Mouse (Mus musculus): Measurements from ENCODE around the gene Gm20503.

Gene Gm20503

DNA sequence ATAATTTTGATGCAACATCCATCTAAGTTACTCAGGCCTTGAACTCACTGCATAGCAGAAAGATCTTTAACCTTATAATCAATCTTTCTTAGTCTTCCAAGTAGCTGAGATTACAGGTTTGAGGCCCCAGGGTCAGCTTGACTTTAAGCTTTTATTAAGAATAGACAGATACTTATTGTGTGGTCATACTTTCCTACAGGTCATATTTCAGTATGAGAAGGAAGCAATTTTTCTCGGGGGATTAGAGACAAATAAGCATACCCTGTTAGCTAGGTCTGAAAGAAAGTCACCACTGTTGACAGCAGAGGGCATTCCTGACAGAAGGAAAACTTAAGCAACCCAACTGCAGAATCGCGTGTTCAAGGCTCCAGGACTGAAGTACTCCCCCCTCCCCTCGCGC is 5.0 kb downstream of the Gm20503 start:
- no peak for DNase-seq (ENCODE audit: low spot score)

DNA sequence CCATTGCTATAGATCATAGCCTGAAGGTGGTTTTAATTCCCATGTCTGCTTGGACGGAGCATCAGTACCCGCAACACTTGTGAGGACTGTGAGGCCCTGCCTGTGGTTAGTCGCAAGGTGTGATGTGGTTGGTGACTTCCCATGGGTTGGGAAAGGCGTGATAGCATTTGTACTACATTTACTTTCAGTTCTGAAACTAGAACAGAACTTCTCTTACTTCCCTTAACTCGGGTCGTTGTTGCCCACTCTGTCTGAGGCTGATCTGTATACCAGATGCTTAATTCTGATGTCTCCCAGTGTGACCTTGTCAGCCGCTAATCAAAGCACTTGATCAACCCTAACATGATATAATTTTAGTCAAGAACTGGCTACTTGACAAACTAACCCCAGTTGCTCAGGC is 6.2 kb downstream of the Gm20503 start:
- DNase-seq (ENCODE audit: low spot score): no peak

DNA sequence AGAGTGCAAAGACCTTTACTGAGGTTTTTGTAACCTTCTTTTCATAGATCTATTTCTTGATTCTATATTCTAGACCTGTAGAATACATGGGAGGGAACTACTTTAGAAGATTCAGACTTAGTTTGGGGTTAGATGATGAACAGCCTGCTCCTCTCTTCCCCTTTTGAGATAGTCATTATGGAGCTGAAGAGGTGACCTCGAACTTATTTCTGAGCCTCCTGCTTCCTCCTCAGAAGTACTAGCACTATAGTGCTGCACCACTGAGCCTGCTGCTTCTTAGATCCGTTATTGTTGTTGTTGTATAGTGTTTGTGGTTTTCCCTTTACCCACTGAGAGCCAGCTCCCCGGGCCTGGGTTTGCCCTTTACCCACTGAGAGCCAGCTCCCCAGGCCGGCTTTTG is 6.7 kb downstream of the Gm20503 start:
- DNase-seq (ENCODE audit: low spot score): no peak

DNA sequence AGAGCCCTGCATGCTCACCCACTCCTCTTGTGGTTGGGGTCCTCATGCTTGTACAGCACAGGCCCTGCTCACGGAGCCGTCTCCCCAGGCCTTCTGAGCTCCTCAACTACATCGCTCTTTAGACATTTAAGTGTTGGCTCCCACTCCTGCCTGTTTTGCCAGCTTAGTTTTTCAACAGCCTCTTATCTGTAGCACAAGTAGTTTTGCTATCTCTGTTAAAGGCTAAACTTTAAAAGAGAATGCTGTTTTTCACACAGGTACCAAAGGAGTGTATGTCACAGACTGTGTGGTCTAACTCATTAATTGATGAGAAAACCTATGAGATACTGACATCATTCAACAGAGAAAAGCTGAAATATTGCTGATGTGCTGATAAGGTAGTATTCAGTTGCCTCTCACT is 8.4 kb downstream of the Gm20503 start:
- no peak for DNase-seq (ENCODE audit: low spot score)

DNA sequence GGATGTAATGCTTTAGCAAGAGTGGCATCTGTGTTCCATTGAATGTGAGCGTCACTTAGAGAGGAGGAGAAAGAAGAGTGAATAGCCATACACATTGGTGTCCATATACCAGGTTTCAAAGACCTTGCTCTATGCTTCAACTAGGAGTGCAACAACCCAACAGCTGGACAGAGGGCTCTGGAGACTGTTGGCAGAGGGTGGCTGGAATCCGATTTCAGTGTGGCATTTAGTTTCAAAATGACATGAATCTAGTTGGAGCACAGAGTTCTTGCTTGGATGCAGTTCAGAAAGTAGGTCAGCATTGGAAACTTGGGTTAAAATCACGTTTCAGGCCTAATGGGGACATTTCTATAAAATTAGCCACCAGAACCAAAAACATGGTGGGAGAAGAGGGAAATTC is 12.2 kb downstream of the Gm20503 start:
- no peak for DNase-seq (ENCODE audit: low spot score)

DNA sequence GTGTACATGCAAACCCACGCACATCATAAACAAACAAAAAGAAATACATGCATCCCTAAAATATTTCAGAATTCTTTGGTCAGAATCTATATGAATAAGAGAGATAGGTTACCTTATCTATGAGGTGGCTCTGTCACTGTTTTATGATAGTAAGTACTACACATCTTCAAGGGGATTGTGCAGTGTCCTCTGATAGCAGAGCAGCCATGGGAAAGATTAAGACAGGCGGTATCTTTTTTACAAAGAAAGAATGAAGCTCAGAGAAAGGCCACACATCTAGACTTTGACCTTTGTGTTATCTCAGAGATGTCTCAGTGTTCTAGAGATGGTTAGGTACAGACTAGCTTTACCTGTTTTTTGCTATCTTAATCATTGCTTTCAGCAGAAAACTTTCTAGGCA is 13.9 kb downstream of the Gm20503 start:
- no peak for DNase-seq (ENCODE audit: low spot score)

DNA sequence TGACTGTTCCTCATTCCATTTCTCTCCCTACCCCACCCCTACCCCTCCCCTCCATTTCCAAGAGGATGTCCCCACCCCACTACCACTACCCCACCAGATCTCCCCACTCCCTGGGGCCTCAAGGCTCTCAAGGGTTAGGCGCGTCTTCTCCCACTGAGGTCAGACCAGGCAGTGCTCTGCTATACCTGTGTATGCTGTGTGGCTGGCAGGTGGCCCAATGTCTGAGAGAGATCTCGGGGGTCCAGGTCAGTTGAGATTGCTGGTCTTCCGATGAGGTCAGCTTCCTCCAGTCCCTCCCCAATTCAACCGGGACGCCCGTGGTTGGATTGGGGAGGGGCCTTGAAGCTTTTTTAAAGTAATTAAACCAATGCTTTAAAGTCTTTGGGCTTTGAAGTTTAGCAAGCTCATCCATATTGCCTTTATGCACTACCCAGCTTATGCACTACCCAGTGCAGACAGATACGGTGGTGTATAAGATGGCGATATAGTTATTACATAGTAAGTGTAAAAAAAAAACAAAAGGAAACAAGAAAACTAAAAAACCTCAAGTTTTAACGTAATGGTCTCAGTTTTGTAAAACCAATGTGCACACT is 31.4 kb downstream of the Gm20503 start:
- DNase-seq (ENCODE audit: low spot score): no peak

DNA sequence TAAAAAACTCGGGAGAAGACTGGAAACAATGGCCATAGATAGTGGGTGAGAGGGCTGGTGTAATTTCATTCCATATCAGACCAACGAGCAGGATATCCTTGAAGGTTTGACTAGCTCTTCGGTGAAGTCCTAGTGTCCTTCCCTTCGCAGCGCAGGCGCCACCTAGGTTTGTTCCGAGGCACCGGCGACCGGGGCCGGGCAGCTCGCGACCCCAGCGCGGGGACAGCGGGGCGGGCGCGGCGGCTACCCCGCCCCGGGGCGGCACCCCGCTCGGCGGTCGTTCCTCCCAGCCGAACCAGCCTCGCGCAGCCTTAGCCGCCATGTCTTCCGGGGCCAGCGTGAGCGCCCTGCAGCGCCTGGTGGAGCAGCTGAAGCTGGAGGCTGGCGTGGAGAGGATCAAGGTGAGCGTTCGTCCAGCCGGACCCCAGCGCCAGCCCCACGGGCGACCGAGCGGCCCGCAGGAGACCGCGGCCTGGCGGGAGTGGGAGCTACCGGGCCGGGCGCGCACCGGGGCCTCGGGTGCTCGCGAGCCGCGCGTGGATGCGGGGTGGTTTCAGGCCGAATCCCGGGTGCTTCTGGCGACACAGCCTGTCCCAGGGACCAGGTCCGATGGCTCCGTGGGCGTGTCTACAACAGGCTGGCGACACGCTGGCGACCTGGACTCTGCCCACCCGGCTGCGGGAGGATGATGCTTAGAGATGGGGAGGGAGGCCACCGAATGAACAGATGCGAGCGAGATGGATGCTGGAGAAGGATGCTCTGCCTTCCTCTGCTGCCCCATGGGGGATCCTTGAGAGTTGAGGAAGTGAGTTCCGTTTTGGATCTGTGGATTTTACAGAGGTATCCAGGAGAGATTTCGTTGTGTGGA is 32.1 kb downstream of the Gm20503 start, which contains the start of gene Gng10:
Gng10 (plus strand) TSS at position 171 of the 868 bp plus-strand sequence.
- DNase-seq (ENCODE audit: low spot score): peak; percentile 52

DNA sequence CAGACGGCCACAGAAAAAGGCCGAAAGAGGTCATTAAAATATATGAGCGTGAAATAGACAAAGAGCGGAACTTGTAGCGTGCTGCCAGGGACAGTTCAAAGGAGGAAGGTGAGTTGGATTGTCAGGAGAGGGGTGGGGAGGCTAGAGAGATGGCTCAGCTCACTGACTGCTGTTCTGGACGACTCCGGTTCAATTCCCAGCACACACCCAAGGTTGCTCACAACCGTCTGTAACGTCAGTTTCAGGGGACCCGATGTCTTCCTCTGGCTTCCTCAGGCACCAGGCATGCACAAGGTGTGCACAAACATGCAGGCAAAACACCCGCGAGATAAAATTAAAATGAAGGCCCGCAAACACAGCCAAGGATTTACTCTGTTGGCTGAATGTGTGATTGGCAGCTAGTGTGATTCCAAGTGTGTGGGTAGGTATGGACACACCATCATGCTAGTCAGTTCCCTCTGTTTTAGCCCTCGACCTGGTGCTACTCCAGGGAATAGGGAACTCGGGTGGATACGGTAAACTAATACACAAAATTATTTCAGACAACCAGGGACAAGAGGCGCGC is 32.9 kb downstream of the Gm20503 start:
- DNase-seq (ENCODE audit: low spot score): no peak

DNA sequence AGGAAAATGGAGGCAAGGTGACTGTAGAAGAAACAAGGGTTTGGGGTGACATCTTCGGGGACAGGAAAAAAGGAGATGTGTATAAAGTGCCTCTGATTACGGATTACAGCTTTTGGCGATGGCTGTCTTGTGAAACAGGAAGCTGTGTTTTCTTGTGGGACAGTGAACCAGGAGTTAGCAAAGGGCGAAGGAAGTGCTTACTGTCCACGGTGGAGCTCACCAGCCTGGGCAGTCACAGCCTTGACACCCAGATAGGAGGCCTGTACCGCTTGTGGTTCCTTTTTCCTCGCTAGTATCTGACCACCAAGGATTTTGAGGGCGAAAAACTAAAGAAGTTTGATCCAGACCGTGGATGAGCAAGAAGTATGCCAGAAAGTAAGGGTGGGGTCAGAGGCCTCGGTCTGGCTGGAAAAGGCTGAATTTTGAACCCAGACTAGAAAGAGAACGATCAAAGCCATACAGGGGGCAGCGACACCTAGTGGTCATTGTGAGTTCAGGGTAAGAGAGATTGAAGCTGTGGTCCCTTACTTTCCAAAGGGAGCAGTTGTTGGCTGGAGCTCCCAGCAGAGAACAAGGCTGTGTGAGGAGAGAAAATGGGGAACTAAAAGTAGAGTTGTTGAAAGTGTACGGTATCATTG is 33.6 kb downstream of the Gm20503 start:
- DNase-seq (ENCODE audit: low spot score): peak; percentile 58

DNA sequence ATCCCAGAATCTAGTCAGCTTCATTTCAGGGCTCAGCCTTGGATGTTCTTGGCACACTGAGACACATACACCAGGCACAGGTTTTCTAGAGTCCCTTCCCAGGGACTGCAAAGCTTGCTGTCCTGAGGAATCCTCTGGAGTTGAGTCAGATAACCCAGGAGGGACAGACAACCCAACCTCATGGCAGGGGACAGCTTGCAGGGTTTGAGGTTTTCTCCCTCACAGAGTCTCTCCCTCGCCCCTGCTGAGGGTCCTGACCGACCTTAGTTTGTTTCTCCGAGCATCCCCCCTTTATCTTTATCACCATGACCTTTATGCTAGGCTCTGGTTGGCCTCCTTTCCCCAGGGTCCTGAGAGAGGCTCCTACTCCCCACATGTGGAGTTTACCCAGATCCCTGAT is 34.5 kb downstream of the Gm20503 start:
- DNase-seq (ENCODE audit: low spot score): no peak

DNA sequence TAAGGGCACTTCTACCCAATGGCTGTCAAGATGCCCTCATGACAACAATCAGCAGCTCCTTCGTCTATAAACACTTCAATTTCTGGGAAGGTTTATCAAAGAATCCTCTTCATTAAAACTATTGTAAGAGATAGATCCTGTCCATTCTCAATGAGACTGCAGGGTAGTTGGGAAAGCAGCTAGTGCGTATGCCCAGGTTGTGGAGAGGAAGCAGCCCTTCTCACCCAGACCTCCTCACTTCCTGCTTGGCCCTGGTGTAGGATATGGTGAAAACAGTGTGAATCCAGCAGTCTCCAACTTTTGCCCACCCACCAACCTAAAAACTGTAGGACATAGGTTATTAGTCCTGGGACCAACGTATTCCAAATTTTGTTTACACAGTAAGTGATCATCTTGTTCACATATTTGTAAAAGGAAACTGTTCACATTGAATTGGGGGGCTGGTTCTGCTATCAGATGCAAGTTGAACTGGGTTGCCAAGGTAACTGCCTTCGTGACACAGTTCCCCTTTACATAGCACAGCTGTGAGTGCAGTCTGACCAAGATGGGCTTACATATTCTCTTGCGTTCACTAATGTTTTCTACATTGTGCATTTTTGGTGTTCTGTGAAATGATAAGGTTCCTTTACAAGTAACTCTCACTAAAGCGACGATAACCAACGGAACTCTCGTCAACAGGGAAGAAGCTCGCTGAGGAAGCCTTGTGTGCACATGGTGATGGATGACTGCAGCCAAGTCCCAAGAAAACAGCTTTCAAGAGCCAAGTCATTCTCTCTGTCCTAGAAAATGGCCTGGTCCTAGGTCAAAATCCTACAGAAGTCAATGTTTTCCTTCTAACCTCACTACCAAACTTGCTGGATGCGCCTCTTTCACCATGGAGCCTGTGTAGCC is 37.6 kb downstream of the Gm20503 start:
- no peak for DNase-seq (ENCODE audit: low spot score)

DNA sequence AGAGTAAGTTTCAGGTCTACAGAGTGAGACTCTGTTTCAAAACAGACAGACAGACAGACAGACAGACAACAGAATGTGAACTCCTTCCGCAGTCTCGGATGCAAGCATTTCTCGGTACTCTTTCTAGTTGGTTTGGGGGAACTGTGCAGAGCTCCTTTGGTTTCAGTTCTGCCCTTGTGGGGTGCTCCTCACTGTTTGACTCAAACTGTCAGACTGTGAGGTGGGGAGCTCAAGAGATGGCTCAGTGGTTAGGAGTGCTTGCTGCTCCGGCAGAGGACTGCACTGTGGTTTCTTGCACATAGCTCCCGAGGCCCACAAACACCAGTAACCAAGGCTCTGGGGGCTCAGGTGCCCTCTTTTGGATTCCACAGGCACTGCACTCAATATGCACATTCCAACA is 40.1 kb downstream of the Gm20503 start:
- no peak for DNase-seq (ENCODE audit: low spot score)

DNA sequence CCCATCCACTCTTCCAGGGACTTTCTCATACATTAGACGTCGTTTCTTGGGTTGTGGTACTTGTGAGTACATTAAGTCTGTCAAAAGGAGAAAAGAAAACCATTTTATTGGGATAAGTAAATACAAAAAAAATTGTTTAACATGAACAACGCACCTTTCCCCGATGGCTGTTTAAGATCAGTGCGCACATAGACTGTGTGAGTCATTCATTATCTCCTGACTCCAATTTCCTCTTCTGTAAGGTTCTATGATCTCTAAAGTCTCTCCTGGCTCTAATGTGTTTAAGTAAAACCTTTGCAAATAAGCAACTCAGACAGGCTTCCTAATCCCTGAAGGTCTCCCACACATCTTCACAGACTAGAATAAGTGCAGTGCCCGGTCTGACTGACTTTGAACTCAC is 40.9 kb downstream of the Gm20503 start:
- DNase-seq (ENCODE audit: low spot score): no peak

DNA sequence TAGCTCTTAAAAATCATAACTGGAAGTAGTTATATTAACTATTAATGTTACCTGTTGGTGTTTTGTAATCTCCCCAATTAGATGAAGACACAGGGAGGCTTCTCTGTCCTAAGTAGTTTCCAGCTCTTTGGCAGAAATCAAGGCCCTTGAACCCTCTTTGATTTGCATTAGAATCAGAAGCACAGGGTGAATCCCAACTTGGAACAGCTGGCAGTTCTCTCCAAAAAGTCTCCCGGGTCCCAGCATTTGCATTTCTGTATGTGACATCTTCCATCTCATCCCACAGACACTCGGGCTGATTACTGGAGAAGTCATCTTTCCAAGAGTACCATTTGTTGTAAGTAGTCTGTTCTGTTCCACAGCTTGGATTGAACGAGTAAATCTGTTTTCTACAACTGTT is 44.2 kb downstream of the Gm20503 start:
- DNase-seq (ENCODE audit: low spot score): no peak

DNA sequence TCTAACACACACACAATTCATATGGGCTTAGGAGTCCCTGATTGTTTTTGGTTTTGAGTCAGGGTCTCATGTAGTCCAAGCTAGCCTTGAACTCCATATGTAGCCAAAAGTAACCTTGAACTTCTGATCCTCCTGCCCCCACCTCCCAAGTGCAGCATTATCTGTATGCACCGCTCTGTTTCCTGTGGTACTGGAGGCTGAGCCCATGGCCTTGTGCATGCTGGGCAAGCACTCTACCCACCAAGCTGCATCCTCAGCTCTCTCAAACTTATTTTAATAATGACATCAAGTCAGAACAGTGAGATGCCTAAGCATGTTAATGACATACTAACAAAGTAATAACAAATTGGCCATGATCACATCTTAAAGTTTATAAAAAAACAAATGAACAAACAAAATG is 48.1 kb downstream of the Gm20503 start:
- no peak for DNase-seq (ENCODE audit: low spot score)

DNA sequence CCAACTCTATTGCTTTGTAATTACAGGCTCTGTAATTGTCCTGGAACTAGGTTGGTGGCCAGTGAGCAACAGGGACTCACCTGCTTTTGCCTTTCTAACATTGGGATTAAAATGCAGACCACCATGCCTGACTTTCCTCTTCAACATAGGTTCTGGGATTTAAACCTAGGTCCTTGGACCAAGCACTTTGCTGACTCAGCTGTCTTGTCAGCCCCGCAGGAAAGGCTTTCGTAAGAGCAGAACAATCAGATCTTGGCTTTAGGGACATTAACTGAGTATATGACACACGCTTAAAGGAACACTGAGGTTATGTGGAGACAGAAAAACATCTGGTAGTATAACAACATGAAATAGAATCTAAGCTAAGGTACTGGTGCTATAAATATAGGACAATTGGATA is 54.9 kb downstream of the Gm20503 start:
- no peak for DNase-seq (ENCODE audit: low spot score)

DNA sequence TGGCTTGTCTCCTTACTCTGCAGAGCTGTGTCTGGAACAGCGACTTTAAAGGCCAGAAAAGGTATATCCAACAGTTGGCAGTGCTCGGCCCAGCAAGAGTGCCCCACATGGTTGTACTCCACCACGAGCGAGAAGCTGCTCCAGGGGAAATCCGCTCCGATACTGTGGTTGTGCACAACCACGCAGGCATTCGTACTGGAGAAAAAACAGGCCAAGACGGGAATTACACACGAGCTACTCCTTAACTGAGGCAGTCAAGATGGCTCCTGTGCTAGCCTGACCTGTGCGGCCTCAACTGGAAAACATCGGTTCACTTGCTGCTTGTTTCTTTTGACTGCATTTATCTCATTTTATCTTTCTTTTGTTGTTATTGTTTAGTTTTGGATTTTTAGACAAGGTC is 59.5 kb downstream of the Gm20503 start:
- DNase-seq (ENCODE audit: low spot score): no peak

DNA sequence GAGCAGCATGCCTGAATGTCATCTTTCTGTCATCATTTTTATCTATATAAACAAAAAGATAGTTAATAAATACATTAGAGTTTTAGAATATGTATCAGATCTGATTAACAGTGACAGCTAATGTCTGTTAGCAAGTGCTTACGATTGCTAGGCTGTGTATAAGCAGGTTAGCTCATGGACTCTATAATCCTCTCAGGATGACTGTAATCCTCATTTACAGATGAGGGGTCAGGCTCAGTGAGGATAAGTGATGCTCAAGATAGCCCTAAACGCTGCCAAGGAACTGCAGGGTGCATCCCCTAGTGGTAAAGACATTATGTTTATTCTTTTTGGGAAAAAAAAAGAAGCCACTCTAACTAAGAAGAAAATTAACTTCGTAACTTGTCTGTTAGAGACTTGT is 66.3 kb downstream of the Gm20503 start:
- no peak for DNase-seq (ENCODE audit: low spot score)

DNA sequence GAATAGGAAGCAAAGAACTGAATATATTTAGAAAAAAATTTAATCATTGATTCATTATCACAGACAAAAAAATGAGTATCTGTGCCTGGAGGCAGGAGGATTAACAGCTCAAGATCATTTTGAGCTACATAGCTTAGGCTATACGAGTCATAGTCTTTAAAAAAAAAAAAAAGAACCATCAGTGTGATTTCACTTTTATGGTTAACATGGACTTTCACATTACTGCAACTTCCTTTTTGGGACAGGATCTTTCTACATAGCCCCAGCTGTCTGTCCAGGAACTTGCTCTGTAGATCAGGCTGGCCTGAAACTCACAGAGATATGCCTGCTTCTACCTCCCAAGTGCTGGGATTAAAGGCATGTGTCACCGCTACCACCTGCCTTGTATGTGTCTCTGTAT is 80.4 kb downstream of the Gm20503 start:
- DNase-seq (ENCODE audit: low spot score): no peak

DNA sequence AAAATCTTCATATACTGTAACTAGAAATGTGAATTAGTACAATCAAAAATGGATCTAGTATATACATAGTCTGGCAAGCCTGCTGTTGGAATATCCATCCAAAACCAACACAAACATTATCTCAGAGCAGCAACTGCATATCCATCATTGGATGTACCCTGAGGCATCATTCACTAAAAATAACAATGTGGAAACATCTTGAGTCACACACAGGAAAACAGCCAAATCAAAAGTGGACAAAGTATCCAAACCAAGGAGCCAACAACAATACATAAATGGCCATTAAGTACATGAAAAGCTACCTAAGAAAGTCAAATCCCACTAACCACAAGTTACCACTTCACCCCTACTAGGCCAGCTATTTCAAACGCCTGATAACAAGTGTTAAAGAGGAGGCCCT is 86.4 kb downstream of the Gm20503 start:
- DNase-seq (ENCODE audit: low spot score): no peak

All from ovary, postnatal 14 days (tissue).